Mouse (Mus musculus): ENCODE measurements at regions not wholly inside any gene's neighbourhood (a gene's known extent, or its start where the extent isn't known, plus 50 kb on each side); places are given as distances from the start of the nearest gene placed in this dataset.

GRCm38 (mm10) chr1:94366606-94367005 is 314.3 kb upstream of the Pdcd1 start:
- no peaks in the 10 kb centered on the region for H3K27me3 ChIP-seq (replicated peaks)
- H3K9me3 ChIP-seq = no peaks in the 10 kb centered on the region
- ATAC-seq (ENCODE audit: low FRiP score, low read depth) = no peak
- no peak overlapping the region for H3K4me3 ChIP-seq
- H3K4me2 ChIP-seq (replicated peaks) = no peak overlapping the region
- H3K9ac ChIP-seq = no peak overlapping the region
- H3K36me3 ChIP-seq = no peaks in the 10 kb centered on the region
- 81% methylated on average over 1 of the region's 1 CpGs for WGBS
- H3K27ac ChIP-seq = no peak overlapping the region
- H3K4me1 ChIP-seq = no peaks in the 10 kb centered on the region

GRCm38 (mm10) chr1:94356996-94357395 is 304.6 kb upstream of the Pdcd1 start:
- no peaks in the 10 kb centered on the region for H3K4me1 ChIP-seq
- no peak overlapping the region for H3K9ac ChIP-seq
- H3K36me3 ChIP-seq = no peaks in the 10 kb centered on the region
- H3K27me3 ChIP-seq (replicated peaks) = no peaks in the 10 kb centered on the region
- ATAC-seq (ENCODE audit: low FRiP score, low read depth) = no peak
- H3K27ac ChIP-seq = no peak overlapping the region
- H3K4me2 ChIP-seq (replicated peaks) = no peak overlapping the region
- no peak overlapping the region for H3K4me3 ChIP-seq
- no peaks in the 10 kb centered on the region for H3K9me3 ChIP-seq
- WGBS = 70% methylated on average over 1 of the region's 1 CpGs

GRCm38 (mm10) chr1:94355873-94356272 is 303.5 kb upstream of the Pdcd1 start:
- no peaks in the 10 kb centered on the region for H3K27me3 ChIP-seq (replicated peaks)
- H3K4me3 ChIP-seq = no peak overlapping the region
- 76% methylated on average over 3 of the region's 3 CpGs for WGBS
- no peaks in the 10 kb centered on the region for H3K9me3 ChIP-seq
- H3K4me2 ChIP-seq (replicated peaks) = no peak overlapping the region
- no peak for ATAC-seq (ENCODE audit: low FRiP score, low read depth)
- H3K36me3 ChIP-seq = no peaks in the 10 kb centered on the region
- no peak overlapping the region for H3K9ac ChIP-seq
- H3K27ac ChIP-seq = no peak overlapping the region
- H3K4me1 ChIP-seq = no peaks in the 10 kb centered on the region

- H3K9ac ChIP-seq = no peak overlapping the region
- H3K4me2 ChIP-seq (replicated peaks) = no peak overlapping the region
- H3K27ac ChIP-seq = no peak overlapping the region
Observed at GRCm38 (mm10) chr1:94342576-94342975, 290.2 kb upstream of the Pdcd1 start.

GRCm38 (mm10) chr1:94341237-94341636 is 288.9 kb upstream of the Pdcd1 start:
- H3K27ac ChIP-seq = no peak overlapping the region
- H3K27me3 ChIP-seq (replicated peaks) = no peaks in the 10 kb centered on the region
- no peaks in the 10 kb centered on the region for H3K4me1 ChIP-seq
- no peaks in the 10 kb centered on the region for H3K36me3 ChIP-seq
- H3K4me2 ChIP-seq (replicated peaks) = no peak overlapping the region
- H3K9me3 ChIP-seq = no peaks in the 10 kb centered on the region
- H3K9ac ChIP-seq = no peak overlapping the region
- WGBS = 85% methylated on average over 3 of the region's 3 CpGs
- no peak overlapping the region for H3K4me3 ChIP-seq
- no peak for ATAC-seq (ENCODE audit: low FRiP score, low read depth)

More at GRCm38 (mm10) chr1:94342576-94342975, 290.2 kb upstream of the Pdcd1 start:
- Histone ChIP-seq H3K27me3 (replicated peaks) (no peaks in the 10 kb centered on the region), H3K9me3 (no peaks in the 10 kb centered on the region), H3K4me3 (no peak overlapping the region), H3K4me1 (no peaks in the 10 kb centered on the region), H3K36me3 (no peaks in the 10 kb centered on the region)
- ATAC-seq (ENCODE audit: low FRiP score, low read depth) = no peak
- whole genome bisulfite sequencing = 93% methylated on average over 2 of the region's 2 CpGs

GRCm38 (mm10) chr1:94318029-94318428 is 265.7 kb upstream of the Pdcd1 start:
- no peaks in the 10 kb centered on the region for H3K36me3 ChIP-seq
- no peak overlapping the region for H3K9ac ChIP-seq
- H3K4me2 ChIP-seq (replicated peaks) = no peak overlapping the region
- H3K4me3 ChIP-seq = no peak overlapping the region
- H3K9me3 ChIP-seq = no peaks in the 10 kb centered on the region
- no peak for ATAC-seq (ENCODE audit: low FRiP score, low read depth)
- H3K27me3 ChIP-seq (replicated peaks) = no peaks in the 10 kb centered on the region
- no peak overlapping the region for H3K27ac ChIP-seq
- no peaks in the 10 kb centered on the region for H3K4me1 ChIP-seq

- H3K36me3 ChIP-seq = no peaks in the 10 kb centered on the region
- H3K4me3 ChIP-seq = no peak overlapping the region
- no peak overlapping the region for H3K4me2 ChIP-seq (replicated peaks)
- H3K27ac ChIP-seq = no peak overlapping the region
- H3K27me3 ChIP-seq (replicated peaks) = no peaks in the 10 kb centered on the region
- no peak overlapping the region for H3K9ac ChIP-seq
- no peaks in the 10 kb centered on the region for H3K4me1 ChIP-seq
- H3K9me3 ChIP-seq = no peaks in the 10 kb centered on the region
- WGBS = 89% methylated on average over 1 of the region's 1 CpGs
- ATAC-seq (ENCODE audit: low FRiP score, low read depth) = no peak
Observed at GRCm38 (mm10) chr1:94298395-94298794, 246.0 kb upstream of the Pdcd1 start.

GRCm38 (mm10) chr1:94272569-94272968 is 220.2 kb upstream of the Pdcd1 start:
- no peaks in the 10 kb centered on the region for H3K36me3 ChIP-seq
- ATAC-seq (ENCODE audit: low FRiP score, low read depth) = no peak
- no peaks in the 10 kb centered on the region for H3K27me3 ChIP-seq (replicated peaks)
- H3K4me3 ChIP-seq = no peak overlapping the region
- H3K9me3 ChIP-seq = no peaks in the 10 kb centered on the region
- WGBS = 89% methylated on average over 4 of the region's 4 CpGs
- no peak overlapping the region for H3K9ac ChIP-seq
- no peaks in the 10 kb centered on the region for H3K4me1 ChIP-seq
- no peak overlapping the region for H3K4me2 ChIP-seq (replicated peaks)
- no peak overlapping the region for H3K27ac ChIP-seq

GRCm38 (mm10) chr1:94263313-94263712 is 211.0 kb upstream of the Pdcd1 start:
- no peak overlapping the region for H3K27ac ChIP-seq
- no peaks in the 10 kb centered on the region for H3K36me3 ChIP-seq
- no peaks in the 10 kb centered on the region for H3K9me3 ChIP-seq
- no peak overlapping the region for H3K4me2 ChIP-seq (replicated peaks)
- no peak overlapping the region for H3K9ac ChIP-seq
- no peaks in the 10 kb centered on the region for H3K4me1 ChIP-seq
- WGBS = 74% methylated on average over 8 of the region's 8 CpGs
- no peak overlapping the region for H3K4me3 ChIP-seq
- no peak for ATAC-seq (ENCODE audit: low FRiP score, low read depth)
- no peaks in the 10 kb centered on the region for H3K27me3 ChIP-seq (replicated peaks)

- no peak overlapping the region for H3K27ac ChIP-seq
- H3K9me3 ChIP-seq = no peaks in the 10 kb centered on the region
- no peaks in the 10 kb centered on the region for H3K36me3 ChIP-seq
- no peak for ATAC-seq (ENCODE audit: low FRiP score, low read depth)
- H3K9ac ChIP-seq = no peak overlapping the region
- no peaks in the 10 kb centered on the region for H3K27me3 ChIP-seq (replicated peaks)
- no peak overlapping the region for H3K4me3 ChIP-seq
- no peaks in the 10 kb centered on the region for H3K4me1 ChIP-seq
- no peak overlapping the region for H3K4me2 ChIP-seq (replicated peaks)
- WGBS = 65% methylated on average over 1 of the region's 1 CpGs
Observed at GRCm38 (mm10) chr1:94235426-94235825, 183.1 kb upstream of the Pdcd1 start.

- WGBS = 75% methylated on average over 3 of the region's 3 CpGs
- H3K27ac ChIP-seq = no peak overlapping the region
- H3K36me3 ChIP-seq = no peaks in the 10 kb centered on the region
- H3K4me1 ChIP-seq = no peaks in the 10 kb centered on the region
- H3K27me3 ChIP-seq (replicated peaks) = no peaks in the 10 kb centered on the region
- no peak overlapping the region for H3K4me2 ChIP-seq (replicated peaks)
- ATAC-seq (ENCODE audit: low FRiP score, low read depth) = no peak
- H3K9ac ChIP-seq = no peak overlapping the region
- H3K4me3 ChIP-seq = no peak overlapping the region
- H3K9me3 ChIP-seq = no peaks in the 10 kb centered on the region
Observed at GRCm38 (mm10) chr1:94221006-94221405, 168.7 kb upstream of the Pdcd1 start.

- H3K36me3 ChIP-seq = no peaks in the 10 kb centered on the region
- no peaks in the 10 kb centered on the region for H3K27me3 ChIP-seq (replicated peaks)
- H3K9ac ChIP-seq = no peak overlapping the region
- H3K4me3 ChIP-seq = no peak overlapping the region
- H3K4me1 ChIP-seq = no peaks in the 10 kb centered on the region
- no peak for ATAC-seq (ENCODE audit: low FRiP score, low read depth)
- no peak overlapping the region for H3K27ac ChIP-seq
- WGBS = 65% methylated on average over 2 of the region's 2 CpGs
- no peak overlapping the region for H3K4me2 ChIP-seq (replicated peaks)
- H3K9me3 ChIP-seq = no peaks in the 10 kb centered on the region
Observed at GRCm38 (mm10) chr1:94217407-94217806, 165.1 kb upstream of the Pdcd1 start.

GRCm38 (mm10) chr1:94208929-94209328 is 156.6 kb upstream of the Pdcd1 start:
- no peaks in the 10 kb centered on the region for H3K27me3 ChIP-seq (replicated peaks)
- no peak overlapping the region for H3K27ac ChIP-seq
- H3K4me2 ChIP-seq (replicated peaks) = no peak overlapping the region
- ATAC-seq (ENCODE audit: low FRiP score, low read depth) = no peak
- H3K9me3 ChIP-seq = no peaks in the 10 kb centered on the region
- no peak overlapping the region for H3K4me3 ChIP-seq
- WGBS = 84% methylated on average over 4 of the region's 4 CpGs
- no peaks in the 10 kb centered on the region for H3K4me1 ChIP-seq
- H3K36me3 ChIP-seq = no peaks in the 10 kb centered on the region
- H3K9ac ChIP-seq = no peak overlapping the region
